Mouse (Mus musculus): Measurements from ENCODE around the gene Abca7.

Gene Abca7

GRCm38 (mm10) chr10:79994397-79995115 is 1.7 kb upstream of the Abca7 start:
- peak; percentile 59 for DNase-seq (ENCODE audit: low spot score)

DNA sequence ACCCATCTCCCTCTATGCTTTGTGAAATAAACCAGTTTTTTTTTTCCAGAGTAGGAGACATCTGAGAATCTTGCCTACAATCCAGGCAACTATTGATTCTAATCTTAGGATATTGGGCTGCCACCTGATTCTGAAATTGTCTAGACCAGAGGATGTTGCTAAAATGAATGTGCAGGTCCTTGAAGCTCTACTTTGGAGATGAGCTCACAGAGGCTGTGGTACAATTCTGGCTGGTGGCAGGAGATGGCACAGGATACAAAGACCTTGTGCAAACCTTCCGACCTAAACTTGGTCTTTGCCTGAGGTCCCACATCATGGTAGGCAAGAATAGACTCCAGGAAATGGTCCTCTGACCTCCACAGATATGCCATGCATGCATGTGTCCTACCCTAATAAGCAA is 658 bp upstream of the Abca7 start:
- no peak for DNase-seq (ENCODE audit: low spot score)

DNA sequence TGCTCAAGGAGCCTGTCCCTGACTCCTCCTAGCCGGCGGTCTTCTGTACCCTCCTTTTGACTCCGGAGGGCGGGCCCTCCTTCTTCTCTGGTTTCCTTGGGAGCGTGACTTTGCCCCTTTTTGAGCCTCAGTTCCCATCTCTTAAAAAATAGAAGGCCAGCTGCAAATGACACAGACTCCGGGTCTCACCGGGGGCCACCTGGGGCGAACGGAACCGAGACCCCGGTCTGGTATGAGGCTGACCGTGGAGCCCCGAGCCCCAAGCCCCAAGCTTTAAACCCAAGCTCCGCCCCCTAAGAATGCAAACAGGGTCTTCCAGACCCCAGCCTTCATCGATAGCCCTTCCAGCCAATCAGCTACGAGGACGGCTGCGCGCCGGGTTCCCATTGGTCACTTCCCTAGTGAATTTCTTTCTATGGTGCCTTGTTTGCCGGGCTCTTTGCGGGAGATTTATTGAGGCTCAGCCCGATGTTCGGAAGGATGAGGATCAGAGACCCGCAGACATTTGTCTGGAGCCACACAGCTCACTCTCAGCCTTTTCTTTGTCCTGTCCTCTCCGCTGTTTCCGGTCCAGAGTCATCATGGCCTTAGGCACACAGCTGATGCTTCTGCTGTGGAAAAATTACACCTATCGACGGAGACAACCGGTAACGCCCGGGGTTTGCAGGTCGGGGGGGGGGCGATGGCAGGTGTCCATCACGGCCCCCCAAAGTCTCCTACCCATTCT is 903 bp downstream of the Abca7 start:
- peak; percentile 59 for DNase-seq (ENCODE audit: low spot score)

- DNase-seq (ENCODE audit: low spot score), result no peak
Observed at GRCm38 (mm10) chr10:79997819-79998218, 1.5 kb downstream of the Abca7 start.

GRCm38 (mm10) chr10:80001945-80002344 is 5.7 kb downstream of the Abca7 start:
- DNase-seq (ENCODE audit: low spot score), result no peak

- no peak for DNase-seq (ENCODE audit: low spot score)
Observed at GRCm38 (mm10) chr10:80002829-80003228, 6.5 kb downstream of the Abca7 start.

GRCm38 (mm10) chr10:80003374-80004232 is 7.3 kb downstream of the Abca7 start:
- DNase-seq (ENCODE audit: low spot score), result peak; percentile 50

DNA sequence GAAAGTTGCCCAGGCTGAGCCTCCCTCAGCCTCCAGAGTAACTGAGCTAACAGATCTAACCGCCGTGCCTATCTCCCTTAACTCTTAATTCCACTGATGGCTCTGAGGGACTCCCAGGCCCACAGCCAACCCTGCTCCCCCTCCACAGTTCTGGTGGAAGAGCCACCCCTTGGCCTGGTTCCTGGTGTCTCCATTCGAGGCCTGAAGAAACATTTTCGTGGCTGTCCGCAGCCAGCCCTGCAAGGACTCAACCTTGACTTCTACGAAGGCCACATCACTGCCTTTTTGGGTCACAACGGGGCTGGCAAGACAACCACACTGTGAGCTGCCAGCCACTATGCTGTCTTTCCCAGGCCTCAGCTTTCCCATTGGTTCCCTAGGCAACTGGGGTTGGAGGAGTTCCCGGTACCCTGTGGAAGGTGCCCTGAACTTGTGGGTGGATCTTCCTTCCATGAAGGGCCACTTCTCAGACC is 8.0 kb downstream of the Abca7 start:
- no peak for DNase-seq (ENCODE audit: low spot score)

- DNase-seq (ENCODE audit: low spot score), result no peak
Observed at GRCm38 (mm10) chr10:80011740-80012139, 15.4 kb downstream of the Abca7 start.

DNA sequence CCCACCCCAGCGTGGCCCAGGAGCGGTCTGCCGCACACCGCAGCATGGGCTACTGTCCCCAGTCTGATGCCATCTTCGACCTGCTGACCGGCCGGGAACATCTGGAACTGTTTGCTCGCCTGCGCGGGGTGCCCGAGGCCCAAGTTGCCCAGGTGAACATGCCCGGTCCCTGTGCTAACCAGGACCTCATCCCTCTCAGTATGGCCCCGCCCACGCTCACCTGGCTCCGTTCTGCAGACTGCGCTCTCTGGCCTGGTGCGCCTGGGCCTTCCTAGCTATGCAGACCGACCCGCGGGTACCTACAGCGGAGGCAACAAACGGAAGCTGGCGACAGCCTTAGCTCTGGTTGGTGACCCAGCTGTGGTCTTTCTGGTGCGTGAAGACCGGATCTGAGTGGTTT is 17.3 kb downstream of the Abca7 start:
- no peak for DNase-seq (ENCODE audit: low spot score)

DNA sequence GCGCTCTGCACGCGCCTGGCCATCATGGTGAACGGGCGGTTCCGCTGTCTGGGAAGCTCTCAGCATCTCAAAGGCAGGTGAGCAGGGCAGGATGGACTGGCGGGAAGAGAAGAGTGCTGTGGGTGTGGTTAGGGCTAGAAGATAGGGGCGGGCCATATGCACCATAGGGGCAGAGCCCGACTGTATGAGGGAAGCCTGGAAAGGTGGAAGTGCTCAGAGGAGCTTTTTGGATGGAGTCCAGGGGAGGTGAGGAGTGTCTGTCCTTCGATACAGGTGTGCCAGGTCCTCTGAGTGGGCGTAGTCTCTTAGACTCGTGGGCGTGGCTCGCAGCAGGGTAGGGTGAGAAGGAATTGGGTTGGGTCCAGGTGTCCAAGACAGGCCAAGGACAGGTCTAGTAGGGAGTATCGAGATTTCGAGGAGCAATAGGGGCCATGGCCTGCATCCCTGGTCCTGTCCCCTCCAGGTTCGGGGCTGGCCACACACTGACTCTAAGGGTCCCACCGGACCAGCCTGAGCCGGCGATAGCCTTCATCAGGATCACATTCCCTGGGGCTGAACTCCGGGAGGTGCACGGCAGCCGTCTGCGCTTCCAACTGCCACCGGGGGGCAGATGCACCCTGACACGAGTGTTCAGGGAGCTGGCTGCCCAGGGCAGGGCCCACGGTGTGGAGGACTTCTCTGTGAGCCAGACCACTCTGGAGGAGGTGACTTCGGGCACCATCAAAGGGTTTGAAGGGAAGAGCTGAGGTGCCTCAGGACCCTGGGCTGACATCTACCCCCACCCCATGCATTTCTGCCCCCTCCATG is 18.4 kb downstream of the Abca7 start:
- DNase-seq (ENCODE audit: low spot score), result peak; percentile 71

- peak; percentile 80 for DNase-seq (ENCODE audit: low spot score)
Observed at GRCm38 (mm10) chr10:80015583-80015982, 19.3 kb downstream of the Abca7 start.

DNA sequence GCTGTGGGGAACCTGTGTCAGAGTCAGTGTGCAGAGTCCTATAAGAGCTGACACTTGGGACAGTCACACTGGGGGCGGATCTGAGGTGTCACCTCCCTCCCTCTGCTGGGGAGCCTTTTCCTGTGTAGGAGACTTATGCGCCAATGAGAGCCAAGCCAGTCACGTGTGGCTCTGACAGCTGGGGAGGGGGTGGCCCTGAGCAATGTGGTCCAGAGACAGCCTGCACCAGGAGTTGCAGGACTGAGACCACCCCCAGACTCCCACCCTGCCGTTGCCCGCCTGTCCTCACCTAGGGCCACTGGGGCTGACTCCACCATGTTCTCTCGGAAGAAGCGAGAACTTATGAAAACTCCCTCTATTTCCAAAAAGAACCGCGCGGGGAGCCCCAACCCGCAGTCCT is 20.2 kb downstream of the Abca7 start, which contains the start of gene Arhgap45:
Gene Arhgap45, plus strand, starts transcription at position 143 of the 400 bp plus-strand sequence.
- DNase-seq (ENCODE audit: low spot score), result peak; percentile 88

DNA sequence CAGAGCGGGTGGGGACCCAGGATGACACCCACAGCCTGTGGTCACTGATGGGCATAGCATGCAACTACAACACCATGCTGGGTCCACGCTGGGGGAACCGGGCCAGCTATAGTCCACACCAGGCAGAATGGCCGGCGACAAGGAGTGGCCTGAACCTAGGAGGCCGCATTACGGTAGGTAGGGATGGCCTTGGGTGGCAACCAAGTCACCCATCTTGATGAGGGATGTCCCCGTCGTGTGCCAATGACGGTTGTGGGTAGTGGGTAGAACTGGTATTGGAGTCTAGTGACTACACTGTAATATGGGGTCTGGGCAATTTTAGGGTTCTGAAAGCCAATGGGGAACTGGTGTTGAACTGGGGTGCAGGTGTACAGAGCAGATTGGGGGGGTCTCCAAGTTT is 20.6 kb downstream of the Abca7 start:
- DNase-seq (ENCODE audit: low spot score), result no peak

- peak; percentile 87 for DNase-seq (ENCODE audit: low spot score)
Observed at GRCm38 (mm10) chr10:80017361-80017760, 21.1 kb downstream of the Abca7 start.

DNA sequence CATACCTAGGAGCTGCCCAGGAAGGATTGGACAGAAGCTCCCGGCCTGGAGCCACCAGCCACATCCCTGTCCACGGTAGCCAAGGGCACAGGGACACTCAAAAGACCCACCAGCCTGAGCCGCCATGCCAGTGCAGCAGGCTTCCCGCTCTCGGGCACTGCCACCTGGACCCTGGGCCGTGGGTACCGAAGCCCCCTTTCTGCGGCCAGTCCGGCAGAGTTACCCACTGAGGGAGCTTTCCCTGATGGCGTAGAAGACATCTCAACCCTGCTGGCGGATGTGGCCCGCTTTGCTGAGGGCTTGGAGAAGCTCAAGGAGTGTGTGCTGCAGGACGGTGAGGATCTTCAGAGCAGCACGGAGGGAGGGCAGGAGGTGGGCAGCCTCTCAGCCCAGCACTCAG is 21.5 kb downstream of the Abca7 start:
- no peak for DNase-seq (ENCODE audit: low spot score)

DNA sequence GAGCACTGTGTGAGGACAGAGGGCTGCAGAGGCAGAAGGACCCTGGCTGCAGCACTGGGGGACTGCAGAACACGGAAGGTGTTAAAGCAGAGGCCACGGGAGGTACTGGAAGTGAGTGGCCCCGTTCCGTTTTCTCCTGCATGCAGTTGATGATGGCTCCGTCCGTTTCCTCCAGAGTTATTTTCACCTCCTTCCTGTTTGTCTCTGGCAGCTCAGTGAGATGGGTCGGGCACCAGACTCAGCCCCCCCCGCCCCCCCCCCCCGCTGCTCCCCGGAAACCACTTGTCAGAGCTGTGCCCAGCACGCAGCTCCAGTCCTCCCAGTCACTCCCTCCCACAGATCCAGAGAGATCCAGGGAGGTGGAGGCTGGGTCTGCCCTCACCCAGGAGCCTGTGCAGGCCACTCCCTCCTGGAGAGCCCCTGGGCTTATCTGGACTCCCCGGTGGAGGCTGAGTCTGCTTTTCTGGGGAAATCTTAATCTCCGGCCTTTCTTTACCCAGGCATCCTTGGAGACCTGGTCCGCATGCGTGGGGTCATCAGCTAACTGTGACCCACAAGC is 22.5 kb downstream of the Abca7 start:
- peak; percentile 75 for DNase-seq (ENCODE audit: low spot score)

DNA sequence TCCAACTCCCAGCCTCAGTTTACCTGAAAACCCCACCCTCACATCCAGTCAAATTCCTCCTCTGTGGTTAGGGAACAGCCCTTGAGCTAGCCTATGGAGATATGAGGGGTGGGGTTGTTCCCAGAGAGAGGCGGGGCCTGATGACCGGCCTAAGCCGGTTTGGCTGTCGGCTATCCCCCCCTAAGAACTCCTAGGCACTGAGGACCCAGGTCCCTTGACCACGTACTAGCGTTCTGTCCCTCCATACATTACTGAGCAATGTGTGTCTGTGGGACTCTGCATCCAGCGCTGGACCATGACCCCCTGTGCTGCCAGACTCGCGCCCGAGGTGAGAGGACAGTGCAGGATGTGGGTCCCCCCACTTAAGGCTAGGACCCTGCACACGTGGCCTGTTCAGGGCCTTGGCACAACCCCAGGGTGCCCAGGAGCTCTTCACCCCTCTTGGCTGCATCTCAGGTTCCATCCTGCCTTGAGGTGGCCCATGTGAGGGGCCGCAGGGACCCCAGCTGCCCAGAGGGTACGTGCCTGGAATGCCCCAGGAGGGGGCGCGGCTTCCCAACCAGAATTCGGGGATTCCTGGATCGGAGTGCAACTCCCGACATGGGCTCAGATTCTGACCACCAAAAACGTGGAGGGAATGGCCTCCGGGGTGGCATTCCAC is 23.3 kb downstream of the Abca7 start:
- no peak for DNase-seq (ENCODE audit: low spot score)

GRCm38 (mm10) chr10:80020191-80020590 is 23.9 kb downstream of the Abca7 start:
- DNase-seq (ENCODE audit: low spot score), result no peak

DNA sequence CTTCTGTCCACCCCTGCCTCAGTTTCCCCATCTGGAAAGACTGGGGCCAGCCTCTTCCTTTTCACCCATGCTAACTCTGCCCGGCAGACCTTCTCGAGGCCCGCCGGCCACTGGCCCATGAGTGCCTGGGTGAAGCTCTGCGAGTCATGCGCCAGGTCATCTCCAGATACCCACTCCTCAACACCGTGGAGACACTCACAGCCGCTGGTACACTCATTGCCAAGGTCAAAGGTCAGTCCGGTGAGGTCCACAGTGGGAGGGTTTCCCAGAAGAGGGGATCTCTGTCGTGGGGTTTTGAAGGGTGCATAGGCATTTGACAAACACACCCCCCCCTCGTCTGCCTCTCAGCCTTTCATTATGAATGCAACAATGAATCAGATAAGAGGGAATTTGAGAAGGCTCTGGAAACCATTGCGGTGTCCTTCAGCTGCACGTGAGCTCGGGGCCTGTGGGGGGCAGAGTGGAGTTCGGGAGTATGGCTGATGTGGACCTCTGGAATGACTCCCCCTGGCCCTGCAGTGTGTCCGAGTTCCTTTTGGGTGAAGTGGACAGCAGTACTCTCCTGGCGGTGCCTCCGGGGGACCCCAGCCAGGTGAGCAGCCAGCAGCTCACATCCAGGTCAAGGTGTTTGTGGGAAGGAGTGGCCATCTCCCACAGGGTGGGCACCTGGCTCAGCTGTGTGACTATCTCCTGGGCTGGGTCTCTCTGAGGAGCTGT is 24.5 kb downstream of the Abca7 start:
- DNase-seq (ENCODE audit: low spot score), result no peak

Data from lung, postnatal 25 days (tissue).